24 mouse cellular contexts compared by ENCODE assay signal in genomic region chr1:80806835-80807398, GRCm38 (mm10). TPM values are rescaled to one million over a fixed set of nuclear protein-coding genes. Genes with fewer than 3 reads are reported as not detected.
DNase-seq lines count a peak whose midpoint lies in the region; ATAC-seq and TF ChIP-seq lines count a peak whose summit lies in the region.
"Had no signal": no experiment of that assay in that cellular context is flagged by ENCODE, and none has a peak within 500 bp of the region (broad histone marks: within the 10 kb centered on the region; RNA-seq: fewer than 3 reads in every experiment).

No protein-coding gene starts in this region.

- no peaks in the 10 kb centered on the region for H3K9me3 ChIP-seq in embryonic facial prominence, embryonic 14.5 days (ENCODE audit: control insufficient read depth, low read length)
- no peaks in the 10 kb centered on the region for H3K9me3 ChIP-seq in embryonic facial prominence, embryonic 10.5 days
- H3K9me3 ChIP-seq in lung, embryonic 14.5 days (ENCODE audit: low read depth, low read length) = no peaks in the 10 kb centered on the region
- no peaks in the 10 kb centered on the region for H3K9me3 ChIP-seq in lung, postnatal 0 days (ENCODE audit: low read length)
- no peaks in the 10 kb centered on the region for H3K9me3 ChIP-seq in lung, embryonic 16.5 days (ENCODE audit: control insufficient read depth, low read length)
- H3K9me3 ChIP-seq: embryonic facial prominence, embryonic 13.5 days; forebrain, embryonic 13.5 days; forebrain, embryonic 15.5 days had no signal

- TF ChIP-seq CTCF in lung, embryonic 14.5 days (IDR thresholded peaks at IDR 0.05; ENCODE audit: low read depth) = no peak
- no peak for TF ChIP-seq CTCF in lung, postnatal 0 days (IDR thresholded peaks at IDR 0.05)

- H3K9ac ChIP-seq in embryonic facial prominence, embryonic 14.5 days (ENCODE audit: low read depth, low read length) = no peak overlapping the region
- no peak overlapping the region for H3K9ac ChIP-seq in lung, embryonic 14.5 days
- H3K9ac ChIP-seq in lung, postnatal 0 days (replicated peaks; ENCODE audit: low read depth) = no peak overlapping the region
- H3K9ac ChIP-seq in lung, embryonic 16.5 days (ENCODE audit: low read length) = no peak overlapping the region
- H3K9ac ChIP-seq: embryonic facial prominence, embryonic 13.5 days; forebrain, embryonic 13.5 days; forebrain, embryonic 15.5 days; forebrain, postnatal 0 days had no signal

- no peak for ATAC-seq in embryonic facial prominence, embryonic 14.5 days (ENCODE audit: low read depth)
- peak; percentile 80; the same call in 1 of the 2 replicates for ATAC-seq in lung, embryonic 14.5 days (ENCODE audit: insufficient read depth)
- no peak for ATAC-seq in lung, postnatal 0 days
- peak; percentile 52 for ATAC-seq in lung, embryonic 16.5 days (ENCODE audit: low read depth)
- ATAC-seq: activated CD4-positive, CD25-positive, alpha-beta regulatory T cell, adult 4 months; CD4-positive, CD25-positive, alpha-beta regulatory T cell, adult 4 months; forebrain, embryonic 13.5 days; forebrain, embryonic 15.5 days; forebrain, postnatal 0 days; Patski had no signal

- H3K4me1 ChIP-seq in embryonic facial prominence, embryonic 14.5 days (ENCODE audit: control insufficient read depth, insufficient read depth, low read length) = no peaks in the 10 kb centered on the region
- H3K4me1 ChIP-seq in embryonic facial prominence, embryonic 10.5 days = no peaks in the 10 kb centered on the region
- H3K4me1 ChIP-seq in lung, embryonic 14.5 days (ENCODE audit: insufficient read depth) = no peaks in the 10 kb centered on the region
- no peaks in the 10 kb centered on the region for H3K4me1 ChIP-seq in lung, postnatal 0 days (ENCODE audit: insufficient read depth, low read depth, low read length)
- no peaks in the 10 kb centered on the region for H3K4me1 ChIP-seq in lung, embryonic 16.5 days (replicated peaks; ENCODE audit: control insufficient read depth, insufficient read depth, low read length)
- H3K4me1 ChIP-seq: embryonic facial prominence, embryonic 13.5 days; forebrain, embryonic 13.5 days; forebrain, embryonic 15.5 days had no signal

- no peak overlapping the region for H3K27ac ChIP-seq in embryonic facial prominence, embryonic 14.5 days (replicated peaks; ENCODE audit: low read depth, low read length)
- H3K27ac ChIP-seq in embryonic facial prominence, embryonic 10.5 days (replicated peaks) = no peak overlapping the region
- no peak overlapping the region for H3K27ac ChIP-seq in lung, embryonic 14.5 days (ENCODE audit: low read depth)
- H3K27ac ChIP-seq in lung, postnatal 0 days (ENCODE audit: low read length) = no peak overlapping the region
- H3K27ac ChIP-seq in lung, embryonic 16.5 days (ENCODE audit: low read length) = no peak overlapping the region
- H3K27ac ChIP-seq: embryonic facial prominence, embryonic 13.5 days; forebrain, embryonic 13.5 days; forebrain, embryonic 15.5 days had no signal

- 57% methylated on average over 3 of the region's 3 CpGs for WGBS in embryonic facial prominence, embryonic 14.5 days
- 82% methylated on average over 3 of the region's 3 CpGs for WGBS in embryonic facial prominence, embryonic 10.5 days
- WGBS in lung, embryonic 14.5 days = 29% methylated on average over 3 of the region's 3 CpGs
- 50% methylated on average over 3 of the region's 3 CpGs for WGBS in lung, postnatal 0 days
- 45% methylated on average over 3 of the region's 3 CpGs for WGBS in lung, embryonic 16.5 days

- TF ChIP-seq EP300 in lung, postnatal 0 days (IDR thresholded peaks at IDR 0.05) = no peak

- H3K4me3 ChIP-seq in embryonic facial prominence, embryonic 14.5 days (ENCODE audit: low read depth, low read length) = no peak overlapping the region
- H3K4me3 ChIP-seq in embryonic facial prominence, embryonic 10.5 days = no peak overlapping the region
- H3K4me3 ChIP-seq in lung, embryonic 14.5 days (ENCODE audit: low read depth, low read length) = no peak overlapping the region
- H3K4me3 ChIP-seq in lung, postnatal 0 days (ENCODE audit: low read depth, low read length) = no peak overlapping the region
- H3K4me3 ChIP-seq in lung, embryonic 16.5 days (ENCODE audit: low read length) = no peak overlapping the region
- H3K4me3 ChIP-seq: embryonic facial prominence, embryonic 13.5 days; forebrain, embryonic 13.5 days; forebrain, embryonic 15.5 days had no signal

- H3K36me3 ChIP-seq in embryonic facial prominence, embryonic 14.5 days (ENCODE audit: control insufficient read depth, insufficient read depth, low read length) = no peaks in the 10 kb centered on the region
- H3K36me3 ChIP-seq in embryonic facial prominence, embryonic 10.5 days (replicated peaks) = no peaks in the 10 kb centered on the region
- no peaks in the 10 kb centered on the region for H3K36me3 ChIP-seq in lung, embryonic 14.5 days (ENCODE audit: insufficient read depth)
- H3K36me3 ChIP-seq in lung, postnatal 0 days (ENCODE audit: insufficient read depth, low read length) = no peaks in the 10 kb centered on the region
- H3K36me3 ChIP-seq in lung, embryonic 16.5 days (ENCODE audit: control insufficient read depth, insufficient read depth, low read length) = no peaks in the 10 kb centered on the region
- H3K36me3 ChIP-seq: embryonic facial prominence, embryonic 13.5 days; forebrain, embryonic 15.5 days; G1E had no signal

- H3K4me2 ChIP-seq in embryonic facial prominence, embryonic 14.5 days (ENCODE audit: low read depth, low read length) = no peak overlapping the region
- H3K4me2 ChIP-seq in lung, embryonic 14.5 days = no peak overlapping the region
- H3K4me2 ChIP-seq in lung, postnatal 0 days (replicated peaks; ENCODE audit: low read depth, low read length) = no peak overlapping the region
- H3K4me2 ChIP-seq in lung, embryonic 16.5 days (ENCODE audit: low read depth, low read length) = no peak overlapping the region
- H3K4me2 ChIP-seq: embryonic facial prominence, embryonic 13.5 days; forebrain, embryonic 13.5 days; forebrain, embryonic 15.5 days had no signal

- DNase-seq in embryonic facial prominence, embryonic 14.5 days (ENCODE audit: low spot score) = peak; percentile 47
- no peak for DNase-seq in embryonic facial prominence, embryonic 10.5 days (ENCODE audit: low spot score)
- peak; percentile 58 for DNase-seq in lung, embryonic 14.5 days
- DNase-seq in lung, postnatal 0 days (ENCODE audit: low spot score) = no peak
- no peak for DNase-seq in lung, postnatal 14 days
- DNase-seq: adrenal gland, adult 8-10 months; adrenal gland, postnatal 14 days; adrenal gland, postnatal 36 days; B cell, adult 2 months; cerebellum, adult 11-12 months; cerebellum, adult 2 months; cerebellum, adult 9-10 months; cerebellum, postnatal 10 days; cerebellum, postnatal 25 days; forebrain, postnatal 0 days had no signal

- H3K27me3 ChIP-seq in embryonic facial prominence, embryonic 14.5 days (replicated peaks; ENCODE audit: control insufficient read depth, insufficient read depth, low read length) = no peaks in the 10 kb centered on the region
- no peaks in the 10 kb centered on the region for H3K27me3 ChIP-seq in embryonic facial prominence, embryonic 10.5 days (replicated peaks; ENCODE audit: low read depth, poor library complexity, severe bottlenecking)
- H3K27me3 ChIP-seq in lung, embryonic 14.5 days (ENCODE audit: insufficient read depth, low read length) = no peaks in the 10 kb centered on the region
- no peaks in the 10 kb centered on the region for H3K27me3 ChIP-seq in lung, postnatal 0 days (replicated peaks; ENCODE audit: insufficient read depth, low read length)
- H3K27me3 ChIP-seq in lung, embryonic 16.5 days (ENCODE audit: control insufficient read depth, insufficient read depth, low read depth, low read length) = no peaks in the 10 kb centered on the region
- H3K27me3 ChIP-seq: CH12.LX; embryonic facial prominence, embryonic 13.5 days; forebrain, embryonic 13.5 days; forebrain, embryonic 15.5 days had no signal

RNA-seq across cellular contexts. Expression of gene Dock10, which starts 48.6 kb away (rescaled TPM):
- polyA plus RNA-seq in embryonic facial prominence, embryonic 14.5 days (2014; fragmentation: Nextera tagmentation; extraction: Ambion mirVana) = 9.2 and 10.2 TPM in 2 replicates
- polyA plus RNA-seq in embryonic facial prominence, embryonic 10.5 days (2016; fragmentation: Nextera tagmentation; extraction: Ambion mirVana) = 1.8 and 3.2 TPM in 2 replicates
- 4.9 and 5.7 TPM in 2 replicates for polyA plus RNA-seq in lung, embryonic 14.5 days (2014; fragmentation: Nextera tagmentation; extraction: Ambion mirVana)
- 6.0 and 6.8 TPM in 2 replicates for polyA plus RNA-seq in lung, postnatal 0 days (2015; fragmentation: Nextera tagmentation; extraction: Ambion mirVana)
- 4.5 and 4.8 TPM in 2 replicates for polyA plus RNA-seq in lung, embryonic 16.5 days (2015; fragmentation: Nextera tagmentation; extraction: Ambion mirVana)
- polyA plus RNA-seq: G1E had no signal

Comparison
In these comparisons a context has a peak if more than half of its experiments do, and no peak if none do; other contexts are left out.
1. ATAC-seq: peak in lung, embryonic 14.5 days (single experiment) and lung, embryonic 16.5 days (single experiment); none in embryonic facial prominence, embryonic 14.5 days (single experiment) and lung, postnatal 0 days (single experiment).
2. DNase-seq: peak in embryonic facial prominence, embryonic 14.5 days (single experiment) and lung, embryonic 14.5 days (single experiment); none in embryonic facial prominence, embryonic 10.5 days (single experiment), lung, postnatal 0 days (single experiment) and lung, postnatal 14 days (single experiment).